Mouse (Mus musculus): ENCODE measurements at regions not wholly inside any gene's neighbourhood (a gene's known extent, or its start where the extent isn't known, plus 50 kb on each side); places are given as distances from the start of the nearest gene placed in this dataset.

- TF ChIP-seq CTCF (IDR thresholded peaks at IDR 0.05; ENCODE audit: low read depth, low read length) (no peak), EP300 (IDR thresholded peaks at IDR 0.05; ENCODE audit: insufficient read depth, low read depth, low read length) (no peak), POLR2A (IDR thresholded peaks at IDR 0.05; ENCODE audit: insufficient read depth, low read length) (no peak)
These were observed 166.9 kb upstream of the Arrdc4 start for GRCm38 (mm10) chr7:68915976-68916375.

GRCm38 (mm10) chr7:68914344-68914743 lies 165.3 kb upstream of the Arrdc4 start:
- Histone ChIP-seq H3K36me3 (ENCODE audit: control insufficient read depth, insufficient read depth, low read length, poor library complexity, severe bottlenecking) (no peaks in the 10 kb centered on the region), H3K27ac (ENCODE audit: insufficient read depth, low read length) (no peak overlapping the region), H3K9ac (ENCODE audit: low read depth, poor library complexity, severe bottlenecking) (no peak overlapping the region), H3K9me3 (replicated peaks; ENCODE audit: control insufficient read depth, insufficient read depth, low read length, poor library complexity, severe bottlenecking) (no peaks in the 10 kb centered on the region), H3K27me3 (ENCODE audit: control insufficient read depth, insufficient read depth, low read length, poor library complexity, severe bottlenecking) (no peaks in the 10 kb centered on the region), H3K4me1 (ENCODE audit: control insufficient read depth, insufficient read depth, low read length) (no peaks in the 10 kb centered on the region), H3K4me3 (ENCODE audit: low read depth, low read length) (no peak overlapping the region)
- TF ChIP-seq CTCF (IDR thresholded peaks at IDR 0.05; ENCODE audit: low read depth, low read length) (no peak), POLR2A (IDR thresholded peaks at IDR 0.05; ENCODE audit: insufficient read depth, low read length) (no peak), EP300 (IDR thresholded peaks at IDR 0.05; ENCODE audit: insufficient read depth, low read depth, low read length) (no peak)

More at GRCm38 (mm10) chr7:68915976-68916375, 166.9 kb upstream of the Arrdc4 start:
- H3K4me1 ChIP-seq (ENCODE audit: control insufficient read depth, insufficient read depth, low read length) = no peaks in the 10 kb centered on the region
- no peak overlapping the region for H3K9ac ChIP-seq (ENCODE audit: low read depth, poor library complexity, severe bottlenecking)
- H3K4me3 ChIP-seq (ENCODE audit: low read depth, low read length) = no peak overlapping the region
- H3K27me3 ChIP-seq (ENCODE audit: control insufficient read depth, insufficient read depth, low read length, poor library complexity, severe bottlenecking) = no peaks in the 10 kb centered on the region
- no peaks in the 10 kb centered on the region for H3K9me3 ChIP-seq (replicated peaks; ENCODE audit: control insufficient read depth, insufficient read depth, low read length, poor library complexity, severe bottlenecking)
- H3K36me3 ChIP-seq (ENCODE audit: control insufficient read depth, insufficient read depth, low read length, poor library complexity, severe bottlenecking) = no peaks in the 10 kb centered on the region
- H3K27ac ChIP-seq (ENCODE audit: insufficient read depth, low read length) = no peak overlapping the region

GRCm38 (mm10) chr7:68911989-68912655 lies 163.1 kb upstream of the Arrdc4 start:
- no peaks in the 10 kb centered on the region for H3K36me3 ChIP-seq (ENCODE audit: control insufficient read depth, insufficient read depth, low read length, poor library complexity, severe bottlenecking)
- no peaks in the 10 kb centered on the region for H3K9me3 ChIP-seq (replicated peaks; ENCODE audit: control insufficient read depth, insufficient read depth, low read length, poor library complexity, severe bottlenecking)
- H3K27me3 ChIP-seq (ENCODE audit: control insufficient read depth, insufficient read depth, low read length, poor library complexity, severe bottlenecking) = no peaks in the 10 kb centered on the region
- no peaks in the 10 kb centered on the region for H3K4me1 ChIP-seq (ENCODE audit: control insufficient read depth, insufficient read depth, low read length)
- TF ChIP-seq EP300 (IDR thresholded peaks at IDR 0.05; ENCODE audit: insufficient read depth, low read depth, low read length) = no peak
- TF ChIP-seq POLR2A (IDR thresholded peaks at IDR 0.05; ENCODE audit: insufficient read depth, low read length) = no peak
- no peak for TF ChIP-seq CTCF (IDR thresholded peaks at IDR 0.05; ENCODE audit: low read depth, low read length)
- no peak overlapping the region for H3K4me3 ChIP-seq (ENCODE audit: low read depth, low read length)
- H3K27ac ChIP-seq (ENCODE audit: insufficient read depth, low read length) = no peak overlapping the region
- no peak overlapping the region for H3K9ac ChIP-seq (ENCODE audit: low read depth, poor library complexity, severe bottlenecking)

- Histone ChIP-seq H3K4me3 (ENCODE audit: low read depth, low read length) (no peak overlapping the region), H3K36me3 (ENCODE audit: control insufficient read depth, insufficient read depth, low read length, poor library complexity, severe bottlenecking) (no peaks in the 10 kb centered on the region), H3K4me1 (ENCODE audit: control insufficient read depth, insufficient read depth, low read length) (no peaks in the 10 kb centered on the region), H3K27ac (ENCODE audit: insufficient read depth, low read length) (no peak overlapping the region), H3K27me3 (ENCODE audit: control insufficient read depth, insufficient read depth, low read length, poor library complexity, severe bottlenecking) (no peaks in the 10 kb centered on the region), H3K9ac (ENCODE audit: low read depth, poor library complexity, severe bottlenecking) (no peak overlapping the region), H3K9me3 (replicated peaks; ENCODE audit: control insufficient read depth, insufficient read depth, low read length, poor library complexity, severe bottlenecking) (no peaks in the 10 kb centered on the region)
- TF ChIP-seq CTCF (IDR thresholded peaks at IDR 0.05; ENCODE audit: low read depth, low read length) (no peak), EP300 (IDR thresholded peaks at IDR 0.05; ENCODE audit: insufficient read depth, low read depth, low read length) (no peak), POLR2A (IDR thresholded peaks at IDR 0.05; ENCODE audit: insufficient read depth, low read length) (no peak)
These were observed 162.5 kb upstream of the Arrdc4 start for GRCm38 (mm10) chr7:68911562-68911961.

- no peak overlapping the region; the same call in 1 of the 2 replicates for H3K27ac ChIP-seq (ENCODE audit: insufficient read depth, low read length)
These were observed 160.7 kb upstream of the Arrdc4 start for GRCm38 (mm10) chr7:68909694-68910093.

GRCm38 (mm10) chr7:68908401-68908834 lies 159.4 kb upstream of the Arrdc4 start:
- TF ChIP-seq POLR2A (IDR thresholded peaks at IDR 0.05; ENCODE audit: insufficient read depth, low read length) = no peak
- TF ChIP-seq CTCF (IDR thresholded peaks at IDR 0.05; ENCODE audit: low read depth, low read length) = no peak
- no peak for TF ChIP-seq EP300 (IDR thresholded peaks at IDR 0.05; ENCODE audit: insufficient read depth, low read depth, low read length)
- Histone ChIP-seq H3K27me3 (ENCODE audit: control insufficient read depth, insufficient read depth, low read length, poor library complexity, severe bottlenecking) (no peaks in the 10 kb centered on the region), H3K4me1 (ENCODE audit: control insufficient read depth, insufficient read depth, low read length) (no peaks in the 10 kb centered on the region), H3K4me3 (ENCODE audit: low read depth, low read length) (no peak overlapping the region), H3K27ac (ENCODE audit: insufficient read depth, low read length) (no peak overlapping the region), H3K36me3 (ENCODE audit: control insufficient read depth, insufficient read depth, low read length, poor library complexity, severe bottlenecking) (no peaks in the 10 kb centered on the region), H3K9me3 (replicated peaks; ENCODE audit: control insufficient read depth, insufficient read depth, low read length, poor library complexity, severe bottlenecking) (no peaks in the 10 kb centered on the region), H3K9ac (ENCODE audit: low read depth, poor library complexity, severe bottlenecking) (no peak overlapping the region)

More at GRCm38 (mm10) chr7:68909694-68910093, 160.7 kb upstream of the Arrdc4 start:
- Histone ChIP-seq H3K9me3 (replicated peaks; ENCODE audit: control insufficient read depth, insufficient read depth, low read length, poor library complexity, severe bottlenecking) (no peaks in the 10 kb centered on the region), H3K4me1 (ENCODE audit: control insufficient read depth, insufficient read depth, low read length) (no peaks in the 10 kb centered on the region), H3K36me3 (ENCODE audit: control insufficient read depth, insufficient read depth, low read length, poor library complexity, severe bottlenecking) (no peaks in the 10 kb centered on the region), H3K9ac (ENCODE audit: low read depth, poor library complexity, severe bottlenecking) (no peak overlapping the region), H3K27me3 (ENCODE audit: control insufficient read depth, insufficient read depth, low read length, poor library complexity, severe bottlenecking) (no peaks in the 10 kb centered on the region), H3K4me3 (ENCODE audit: low read depth, low read length) (no peak overlapping the region)
- TF ChIP-seq EP300 (IDR thresholded peaks at IDR 0.05; ENCODE audit: insufficient read depth, low read depth, low read length) (no peak), POLR2A (IDR thresholded peaks at IDR 0.05; ENCODE audit: insufficient read depth, low read length) (no peak), CTCF (IDR thresholded peaks at IDR 0.05; ENCODE audit: low read depth, low read length) (no peak)
